Mouse (Mus musculus): ENCODE data around the gene Orc5. TPM values are rescaled to one million over a fixed set of nuclear protein-coding genes. Genes with fewer than 3 reads are reported as not detected.
"Not testable (repeated sequence)": the region's sequence is repeated elsewhere in the genome, so short reads cannot be mapped to it uniquely, and the experiment has no call there.

The Orc5 gene
- polyA plus RNA-seq, 1 experiment: not detected

- no peak overlapping the region for H3K4me3 ChIP-seq (ENCODE audit: insufficient read depth, low read depth, low read length)
- H3K4me1 ChIP-seq (ENCODE audit: control insufficient read depth, insufficient read depth, low read length): no peaks in the 10 kb centered on the region
- no peak for TF ChIP-seq POLR2A (IDR thresholded peaks at IDR 0.05; ENCODE audit: insufficient read depth, low read depth, low read length)
- no peak for TF ChIP-seq CTCF (IDR thresholded peaks at IDR 0.05; ENCODE audit: insufficient read depth, low read depth, low read length)
- no peak overlapping the region for H3K27ac ChIP-seq (ENCODE audit: insufficient read depth, low read depth, low read length)
- 90% methylated on average over 5 of the region's 5 CpGs for WGBS
These were observed 3.7 kb downstream of the Orc5 start for GRCm38 (mm10) chr5:22546536-22546935.

- Histone ChIP-seq H3K27ac (ENCODE audit: insufficient read depth, low read depth, low read length) (no peak overlapping the region), H3K4me1 (ENCODE audit: control insufficient read depth, insufficient read depth, low read length) (no peaks in the 10 kb centered on the region), H3K4me3 (ENCODE audit: insufficient read depth, low read depth, low read length) (no peak overlapping the region)
- TF ChIP-seq POLR2A (IDR thresholded peaks at IDR 0.05; ENCODE audit: insufficient read depth, low read depth, low read length) (no peak), CTCF (IDR thresholded peaks at IDR 0.05; ENCODE audit: insufficient read depth, low read depth, low read length) (no peak)
These were observed 4.9 kb downstream of the Orc5 start for GRCm38 (mm10) chr5:22545305-22545704.

DNA sequence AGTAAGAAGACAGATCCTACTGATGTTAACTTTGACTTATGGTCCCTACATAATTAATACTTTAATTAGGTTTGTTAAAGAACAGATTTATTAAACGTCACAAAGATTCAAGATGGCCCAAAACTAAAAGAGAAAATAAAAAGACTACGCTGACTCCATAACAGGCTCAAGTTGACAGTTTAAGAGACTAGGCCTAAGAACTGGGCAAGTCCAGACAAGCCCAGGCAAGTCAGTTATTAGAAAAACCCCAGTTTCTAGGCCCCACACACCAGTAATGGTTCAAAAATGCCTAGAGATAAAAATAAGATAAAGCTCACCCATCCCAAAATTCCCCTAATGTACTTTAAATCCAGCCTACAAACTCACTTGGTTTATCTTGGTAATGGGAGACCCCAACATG, 7.6 kb downstream of the Orc5 start:
- no peaks in the 10 kb centered on the region for H3K4me1 ChIP-seq (ENCODE audit: control insufficient read depth, insufficient read depth, low read length)
- no peak overlapping the region for H3K27ac ChIP-seq (ENCODE audit: insufficient read depth, low read depth, low read length)
- no peak overlapping the region for H3K4me3 ChIP-seq (ENCODE audit: insufficient read depth, low read depth, low read length)
- no peak for TF ChIP-seq POLR2A (IDR thresholded peaks at IDR 0.05; ENCODE audit: insufficient read depth, low read depth, low read length)
- TF ChIP-seq CTCF (IDR thresholded peaks at IDR 0.05; ENCODE audit: insufficient read depth, low read depth, low read length): no peak
- WGBS: 95% methylated on average over 2 of the region's 2 CpGs

DNA sequence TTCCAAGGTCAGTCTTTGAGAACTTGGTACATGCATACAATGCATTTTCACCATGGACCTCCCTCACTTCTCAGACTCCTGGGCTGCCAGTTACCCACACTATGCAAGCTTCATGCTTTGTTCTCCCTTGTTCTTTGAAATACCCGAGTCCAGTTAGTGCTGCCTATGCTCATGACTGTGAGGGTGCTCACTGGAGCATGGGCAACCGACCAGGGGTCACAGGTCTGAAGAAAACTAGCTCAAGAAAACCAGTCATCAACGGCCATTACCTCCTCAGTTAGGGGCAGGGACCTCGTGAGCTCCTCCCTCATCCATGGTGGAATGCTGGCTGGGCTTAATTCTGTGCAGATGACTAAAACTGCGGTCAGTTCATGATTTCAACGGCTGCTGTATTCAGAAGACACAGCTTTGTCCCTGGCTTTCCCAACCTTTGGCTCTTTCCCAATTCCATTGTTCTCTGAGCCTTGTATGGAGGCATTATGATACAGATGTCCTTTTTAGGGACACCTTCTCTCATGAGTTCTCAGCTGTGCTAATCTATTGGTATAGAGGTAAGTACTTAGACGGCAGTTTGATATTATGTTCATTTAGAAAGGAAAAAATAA, 11.1 kb downstream of the Orc5 start:
- no peak for TF ChIP-seq CTCF (IDR thresholded peaks at IDR 0.05; ENCODE audit: insufficient read depth, low read depth, low read length)
- no peak for TF ChIP-seq POLR2A (IDR thresholded peaks at IDR 0.05; ENCODE audit: insufficient read depth, low read depth, low read length)
- H3K27ac ChIP-seq (ENCODE audit: insufficient read depth, low read depth, low read length): no peak overlapping the region
- H3K4me3 ChIP-seq (ENCODE audit: insufficient read depth, low read depth, low read length): no peak overlapping the region
- WGBS: 68% methylated on average over 7 of the region's 7 CpGs
- H3K4me1 ChIP-seq (ENCODE audit: control insufficient read depth, insufficient read depth, low read length): no peaks in the 10 kb centered on the region

DNA sequence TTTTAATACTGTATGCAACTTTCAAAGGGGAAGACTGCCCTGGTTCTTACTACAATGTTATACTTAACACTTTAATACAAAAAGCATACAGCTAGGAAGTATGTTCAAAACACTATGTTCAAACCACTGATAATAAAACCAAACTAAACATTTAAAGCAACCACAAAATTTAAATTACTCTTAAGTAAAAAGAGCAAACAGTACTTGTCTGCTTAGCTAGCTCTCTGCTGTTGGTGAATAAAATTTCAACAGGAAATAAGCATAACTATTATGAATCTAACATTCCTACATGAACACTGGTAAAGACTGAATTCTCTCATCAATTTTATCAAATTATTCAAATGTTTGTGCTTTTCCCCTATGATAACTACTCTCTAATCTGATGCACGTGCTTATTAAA, 13.5 kb downstream of the Orc5 start:
- TF ChIP-seq POLR2A (IDR thresholded peaks at IDR 0.05; ENCODE audit: insufficient read depth, low read depth, low read length) (no peak), CTCF (IDR thresholded peaks at IDR 0.05; ENCODE audit: insufficient read depth, low read depth, low read length) (no peak)
- 83% methylated on average over 1 of the region's 1 CpGs for WGBS
- Histone ChIP-seq H3K4me3 (ENCODE audit: insufficient read depth, low read depth, low read length) (no peak overlapping the region), H3K4me1 (ENCODE audit: control insufficient read depth, insufficient read depth, low read length) (no peaks in the 10 kb centered on the region), H3K27ac (ENCODE audit: insufficient read depth, low read depth, low read length) (no peak overlapping the region)

DNA sequence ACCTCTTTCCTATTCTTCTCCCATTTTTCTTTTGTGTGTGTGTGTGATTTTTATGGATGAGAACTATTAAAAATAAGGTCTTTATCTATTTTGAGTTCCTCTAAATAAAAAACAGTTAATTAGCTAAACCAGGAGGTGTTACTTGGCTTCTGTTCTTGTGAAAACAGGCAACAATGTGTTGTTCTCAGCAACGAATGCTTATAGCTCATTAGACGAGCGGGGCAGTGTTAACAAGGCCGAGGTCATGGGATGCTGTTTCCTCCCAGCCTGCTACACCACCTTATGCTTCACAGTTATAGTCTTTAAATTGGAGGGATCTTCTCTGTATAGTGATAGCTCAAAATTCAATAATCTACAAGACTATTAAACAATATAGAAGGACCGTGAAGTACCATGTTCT, 17.7 kb downstream of the Orc5 start:
- WGBS: 59% methylated on average over 5 of the region's 5 CpGs
- Histone ChIP-seq H3K27ac (ENCODE audit: insufficient read depth, low read depth, low read length) (no peak overlapping the region), H3K4me1 (ENCODE audit: control insufficient read depth, insufficient read depth, low read length) (no peaks in the 10 kb centered on the region), H3K4me3 (ENCODE audit: insufficient read depth, low read depth, low read length) (no peak overlapping the region)
- TF ChIP-seq POLR2A (IDR thresholded peaks at IDR 0.05; ENCODE audit: insufficient read depth, low read depth, low read length) (no peak), CTCF (IDR thresholded peaks at IDR 0.05; ENCODE audit: insufficient read depth, low read depth, low read length) (no peak)

DNA sequence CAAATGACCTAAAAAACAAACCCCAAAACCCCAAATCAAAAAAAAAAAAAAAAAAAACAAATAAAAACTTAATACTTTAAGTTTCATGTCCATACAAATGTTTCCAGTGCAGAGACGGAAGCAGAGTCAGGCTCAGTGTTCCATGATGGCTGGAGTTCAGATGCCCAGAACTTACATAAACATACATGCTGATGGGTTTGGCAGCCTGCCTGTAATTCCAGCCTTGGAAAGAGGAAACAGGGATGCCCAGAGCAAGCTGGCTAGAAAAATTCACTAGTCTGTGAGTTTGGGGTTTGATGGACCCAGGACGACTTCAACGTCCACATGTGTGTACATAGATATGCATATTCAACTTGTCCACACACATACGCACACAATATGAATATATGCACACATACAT, 27.6 kb downstream of the Orc5 start:
- 88% methylated on average over 4 of the region's 4 CpGs for WGBS
- H3K4me1 ChIP-seq (ENCODE audit: control insufficient read depth, insufficient read depth, low read length): no peaks in the 10 kb centered on the region
- TF ChIP-seq POLR2A (IDR thresholded peaks at IDR 0.05; ENCODE audit: insufficient read depth, low read depth, low read length): no peak
- TF ChIP-seq CTCF (IDR thresholded peaks at IDR 0.05; ENCODE audit: insufficient read depth, low read depth, low read length): no peak
- no peak overlapping the region for H3K4me3 ChIP-seq (ENCODE audit: insufficient read depth, low read depth, low read length)
- no peak overlapping the region for H3K27ac ChIP-seq (ENCODE audit: insufficient read depth, low read depth, low read length)

GRCm38 (mm10) chr5:22519708-22520107, 30.5 kb downstream of the Orc5 start:
- no peak overlapping the region for H3K27ac ChIP-seq (ENCODE audit: insufficient read depth, low read depth, low read length)
- no peak overlapping the region for H3K4me3 ChIP-seq (ENCODE audit: insufficient read depth, low read depth, low read length)
- 91% methylated on average over 2 of the region's 2 CpGs for WGBS
- TF ChIP-seq POLR2A (IDR thresholded peaks at IDR 0.05; ENCODE audit: insufficient read depth, low read depth, low read length) (no peak), CTCF (IDR thresholded peaks at IDR 0.05; ENCODE audit: insufficient read depth, low read depth, low read length) (no peak)
- H3K4me1 ChIP-seq (ENCODE audit: control insufficient read depth, insufficient read depth, low read length): no peaks in the 10 kb centered on the region

DNA sequence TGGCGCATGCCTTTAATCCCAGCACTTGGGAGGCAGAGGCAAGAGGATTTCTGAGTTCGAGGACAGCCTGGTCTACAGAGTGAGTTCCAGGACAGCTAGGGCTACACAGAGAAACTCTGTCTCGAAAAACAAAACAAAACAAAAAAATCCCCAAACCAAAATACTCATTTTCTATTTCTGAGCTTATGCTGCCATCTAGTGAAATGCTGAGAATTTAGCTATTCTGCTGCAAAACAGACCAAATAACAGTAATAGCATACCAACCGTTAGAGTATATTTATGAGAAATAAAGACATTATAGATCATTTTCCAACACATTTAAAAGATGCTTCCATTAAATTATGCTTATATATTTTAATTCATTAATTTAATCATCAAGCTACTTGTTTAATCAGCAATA, 34.5 kb downstream of the Orc5 start:
- H3K4me3 ChIP-seq (ENCODE audit: insufficient read depth, low read depth, low read length); H3K27ac ChIP-seq (ENCODE audit: insufficient read depth, low read depth, low read length); H3K4me1 ChIP-seq (ENCODE audit: control insufficient read depth, insufficient read depth, low read length): not testable (repeated sequence)
- 57% methylated on average over 4 of the region's 4 CpGs for WGBS

DNA sequence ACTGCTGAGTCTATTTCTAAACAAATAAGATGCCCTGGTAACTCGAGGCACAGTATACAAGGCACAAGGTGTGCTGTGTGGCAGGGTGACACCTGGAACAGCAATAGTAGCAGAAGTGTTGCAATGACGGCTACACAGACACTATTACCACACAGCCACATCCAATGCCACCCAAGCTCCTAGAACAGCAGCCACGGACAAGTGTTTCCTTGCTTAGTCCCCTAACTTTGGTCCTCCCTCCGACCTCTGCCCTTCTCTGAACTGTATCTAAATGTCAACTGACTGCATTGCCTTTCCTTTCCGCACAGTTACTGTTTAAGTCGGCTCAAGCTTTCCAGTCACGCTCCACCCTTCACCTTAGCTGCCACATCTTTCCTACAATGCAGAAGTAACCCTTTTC, 36.0 kb downstream of the Orc5 start:
- not testable (repeated sequence) for H3K27ac ChIP-seq (ENCODE audit: insufficient read depth, low read depth, low read length); H3K4me1 ChIP-seq (ENCODE audit: control insufficient read depth, insufficient read depth, low read length); H3K4me3 ChIP-seq (ENCODE audit: insufficient read depth, low read depth, low read length)
- WGBS: no CpG with 5 or more reads among the region's 7 CpGs

DNA sequence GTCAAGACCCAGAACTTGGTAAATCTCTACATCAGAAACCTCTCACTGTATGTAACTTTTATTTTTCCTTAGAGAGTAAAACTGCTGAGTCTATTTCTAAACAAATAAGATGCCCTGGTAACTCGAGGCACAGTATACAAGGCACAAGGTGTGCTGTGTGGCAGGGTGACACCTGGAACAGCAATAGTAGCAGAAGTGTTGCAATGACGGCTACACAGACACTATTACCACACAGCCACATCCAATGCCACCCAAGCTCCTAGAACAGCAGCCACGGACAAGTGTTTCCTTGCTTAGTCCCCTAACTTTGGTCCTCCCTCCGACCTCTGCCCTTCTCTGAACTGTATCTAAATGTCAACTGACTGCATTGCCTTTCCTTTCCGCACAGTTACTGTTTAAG, 37.6 kb downstream of the Orc5 start:
- not testable (repeated sequence) for H3K4me1 ChIP-seq (ENCODE audit: control insufficient read depth, insufficient read depth, low read length); H3K4me3 ChIP-seq (ENCODE audit: insufficient read depth, low read depth, low read length); H3K27ac ChIP-seq (ENCODE audit: insufficient read depth, low read depth, low read length)
- no CpG with 5 or more reads among the region's 5 CpGs for WGBS
